Mouse (Mus musculus) layer of hippocampus, adult 9-10 months (tissue): Measurements from ENCODE around the gene Olfr1358.
"Not testable (repeated sequence)": the region's sequence is repeated elsewhere in the genome, so short reads cannot be mapped to it uniquely, and the experiment has no call there.

Source experiments
- DNase-seq: peaks from one replicate; pipeline ENCODE4 v3.0.0; 2022; ENCODE audit warnings: low spot score

Gene Olfr1358

GRCm38 (mm10) chr10:78517128-78517527 lies at the start of gene Olfr1358:
Gene Olfr1358, plus strand, starts transcription at chr10:78517428.
- no peak for DNase-seq

GRCm38 (mm10) chr10:78467761-78468310 lies 49.4 kb upstream of the Olfr1358 start:
- no peak for DNase-seq

- DNase-seq = no peak
Observed at GRCm38 (mm10) chr10:78470582-78471313, 46.5 kb upstream of the Olfr1358 start.

GRCm38 (mm10) chr10:78472046-78472445 lies 45.2 kb upstream of the Olfr1358 start:
- DNase-seq = no peak

GRCm38 (mm10) chr10:78473434-78473833 lies 43.8 kb upstream of the Olfr1358 start:
- no peak for DNase-seq

GRCm38 (mm10) chr10:78474759-78475158 lies 42.5 kb upstream of the Olfr1358 start:
- no peak for DNase-seq

- no peak for DNase-seq
Observed at GRCm38 (mm10) chr10:78476821-78477220, 40.4 kb upstream of the Olfr1358 start.

GRCm38 (mm10) chr10:78480954-78481927 lies 36.0 kb upstream of the Olfr1358 start:
- no peak for DNase-seq

- no peak for DNase-seq
Observed at GRCm38 (mm10) chr10:78481928-78482499, 35.2 kb upstream of the Olfr1358 start.

- not testable (repeated sequence) for DNase-seq
Observed at GRCm38 (mm10) chr10:78485369-78485768, 31.9 kb upstream of the Olfr1358 start.

- no peak for DNase-seq
Observed at GRCm38 (mm10) chr10:78486871-78487270, 30.4 kb upstream of the Olfr1358 start.

- peak; percentile 67 for DNase-seq
Observed at GRCm38 (mm10) chr10:78487431-78488086, 29.7 kb upstream of the Olfr1358 start.

- no peak for DNase-seq
Observed at GRCm38 (mm10) chr10:78502986-78503733, 14.1 kb upstream of the Olfr1358 start.

- DNase-seq = no peak
Observed at GRCm38 (mm10) chr10:78519792-78520191, 2.6 kb downstream of the Olfr1358 start.

GRCm38 (mm10) chr10:78520260-78521005 lies 3.2 kb downstream of the Olfr1358 start:
- no peak for DNase-seq

GRCm38 (mm10) chr10:78525071-78525470 lies 7.8 kb downstream of the Olfr1358 start:
- not testable (repeated sequence) for DNase-seq

GRCm38 (mm10) chr10:78525511-78525910 lies 8.3 kb downstream of the Olfr1358 start:
- no peak for DNase-seq

GRCm38 (mm10) chr10:78540943-78541342 lies 23.7 kb downstream of the Olfr1358 start:
- DNase-seq = peak; percentile 0

GRCm38 (mm10) chr10:78565070-78565469 lies 47.8 kb downstream of the Olfr1358 start:
- DNase-seq = no peak

- DNase-seq = no peak
Observed at GRCm38 (mm10) chr10:78569191-78569590, 52.0 kb downstream of the Olfr1358 start.
